Mouse (Mus musculus): ENCODE data around the gene Crygc.
A peak's percentile ranks its signal among the peaks of the same experiment; 100 is the strongest.
"Not testable (repeated sequence)": the region's sequence is repeated elsewhere in the genome, so short reads cannot be mapped to it uniquely, and the experiment has no call there.

The Crygc gene

GRCm38 (mm10) chr1:65052140-65052539 lies 21.3 kb downstream of the Crygc start:
- DNase-seq: no peak

- no peak for DNase-seq
These were observed 21.8 kb downstream of the Crygc start for GRCm38 (mm10) chr1:65051696-65052095.

- DNase-seq: not testable (repeated sequence)
These were observed 22.5 kb downstream of the Crygc start, which contains the start of gene Cryge for GRCm38 (mm10) chr1:65050952-65051351. Cryge (minus strand) TSS chr1:65051149.

- peak; percentile 60 for DNase-seq
These were observed 24.7 kb downstream of the Crygc start for GRCm38 (mm10) chr1:65048781-65049180.

GRCm38 (mm10) chr1:65046401-65047109 lies 26.9 kb downstream of the Crygc start:
- DNase-seq: peak; percentile 41

- no peak for DNase-seq
These were observed 30.1 kb downstream of the Crygc start for GRCm38 (mm10) chr1:65043433-65043832.

- DNase-seq: no peak
These were observed 31.7 kb downstream of the Crygc start for GRCm38 (mm10) chr1:65041837-65042236.

- DNase-seq: no peak
These were observed 32.7 kb downstream of the Crygc start for GRCm38 (mm10) chr1:65040806-65041205.

- DNase-seq: no peak
These were observed 33.8 kb downstream of the Crygc start for GRCm38 (mm10) chr1:65039679-65040078.

- DNase-seq: no peak
These were observed 35.9 kb downstream of the Crygc start for GRCm38 (mm10) chr1:65037542-65037941.

- DNase-seq: no peak
These were observed 38.0 kb downstream of the Crygc start for GRCm38 (mm10) chr1:65035513-65035912.

- DNase-seq: no peak
These were observed 40.8 kb downstream of the Crygc start, which contains the start of gene Akr1cl for GRCm38 (mm10) chr1:65032641-65033040. Akr1cl (minus strand) TSS chr1:65032759.

GRCm38 (mm10) chr1:65028206-65028605 lies 45.3 kb downstream of the Crygc start:
- DNase-seq: no peak
